Mouse (Mus musculus) megakaryocyte, embryonic 14.5 days (primary cell): ENCODE data around the gene BC048562. TPM values are rescaled to one million over a fixed set of nuclear protein-coding genes. Genes with fewer than 3 reads are reported as not detected.

Source experiments
- H3K27me3 ChIP-seq: replicated peaks from 2 replicates; pipeline ENCODE3; 2012; ENCODE audit warnings: inconsistent platforms
- H3K36me3 ChIP-seq: replicated peaks from 2 replicates; pipeline ENCODE3; 2012; ENCODE audit warnings: low read length, inconsistent platforms, mixed read lengths
- H3K4me1 ChIP-seq: 2 replicates; pipeline ENCODE4 v1.6.1; 2012; ENCODE audit warnings: inconsistent platforms
- H3K4me3 ChIP-seq: replicated peaks from 2 replicates; pipeline ENCODE3; 2012; ENCODE audit warnings: moderate library complexity, mild to moderate bottlenecking, inconsistent platforms
- H3K9me3 ChIP-seq: 2 replicates; pipeline ENCODE4 v1.6.1; 2012; ENCODE audit warnings: inconsistent platforms
- FLI1 ChIP-seq: IDR thresholded peaks from 2 replicates; pipeline ENCODE4 v1.6.1; 2012; ENCODE audit warnings: low read length, inconsistent platforms, mixed read lengths
- GATA1 ChIP-seq: IDR thresholded peaks from 3 replicates; pipeline ENCODE4 v1.6.1; 2012; ENCODE audit warnings: mixed read lengths, low read length, inconsistent platforms, borderline replicate concordance
- polyA plus RNA-seq: library from polyadenylated mRNA; stranded (reverse); fragments of >175 nt; gene quantifications from 2 replicates; pipeline ENCODE4 v1.2.3, GENCODE M21; 2012; ENCODE audit warnings: low replicate concordance; ENCODE audit not compliant: insufficient read depth

The BC048562 gene
- polyA plus RNA-seq, 1 experiment = not detected

GRCm38 (mm10) chr9:108488403-108488802, 52.1 kb downstream of the BC048562 start:
- H3K4me1 ChIP-seq = peaks cover 42% of the 10 kb centered on the region
- H3K36me3 ChIP-seq = peaks cover 16% of the 10 kb centered on the region
- no peaks in the 10 kb centered on the region for H3K9me3 ChIP-seq
- H3K4me3 ChIP-seq = no peak overlapping the region
- peaks cover 33% of the 10 kb centered on the region for H3K27me3 ChIP-seq
- TF ChIP-seq GATA1 (no peak), FLI1 (no peak)

- H3K36me3 ChIP-seq = peaks cover 24% of the 10 kb centered on the region
- peaks cover 37% of the 10 kb centered on the region for H3K4me1 ChIP-seq
Measured at GRCm38 (mm10) chr9:108489215-108489614, 52.9 kb downstream of the BC048562 start.

GRCm38 (mm10) chr9:108489702-108490558, 53.6 kb downstream of the BC048562 start:
- TF ChIP-seq FLI1 = no peak
- TF ChIP-seq GATA1 = no peak
- Histone ChIP-seq H3K36me3 (peaks cover 31% of the 10 kb centered on the region), H3K4me1 (peaks cover 35% of the 10 kb centered on the region), H3K27me3 (peaks cover 23% of the 10 kb centered on the region), H3K4me3 (peak overlapping the region; percentile 97), H3K9me3 (no peaks in the 10 kb centered on the region)

More at GRCm38 (mm10) chr9:108489215-108489614, 52.9 kb downstream of the BC048562 start:
- no peak for TF ChIP-seq GATA1
- no peak for TF ChIP-seq FLI1
- Histone ChIP-seq H3K4me3 (peak overlapping the region; percentile 20), H3K9me3 (no peaks in the 10 kb centered on the region), H3K27me3 (peaks cover 26% of the 10 kb centered on the region)

GRCm38 (mm10) chr9:108490559-108491285, 54.4 kb downstream of the BC048562 start, which contains the start of gene Usp19:
Usp19 (plus strand) TSS chr9:108490602.
- H3K4me3 ChIP-seq = peak within 1 kb of the TSS; percentile 97
- peaks cover 38% of the 10 kb centered on the region for H3K36me3 ChIP-seq
- peaks cover 35% of the 10 kb centered on the region for H3K4me1 ChIP-seq
- TF ChIP-seq FLI1 (peak; percentile 86; the same call in 1 of the 2 replicates), GATA1 (no peak)
- peaks cover 15% of the 10 kb centered on the region for H3K27me3 ChIP-seq
- H3K9me3 ChIP-seq = no peaks in the 10 kb centered on the region

- Histone ChIP-seq H3K36me3 (peaks cover 43% of the 10 kb centered on the region), H3K27me3 (peaks cover 10% of the 10 kb centered on the region), H3K4me1 (peaks cover 35% of the 10 kb centered on the region), H3K4me3 (peak overlapping the region; percentile 97), H3K9me3 (no peaks in the 10 kb centered on the region)
- TF ChIP-seq GATA1 (no peak), FLI1 (no peak)
Measured at GRCm38 (mm10) chr9:108491286-108491580, 55.0 kb downstream of the BC048562 start.

DNA sequence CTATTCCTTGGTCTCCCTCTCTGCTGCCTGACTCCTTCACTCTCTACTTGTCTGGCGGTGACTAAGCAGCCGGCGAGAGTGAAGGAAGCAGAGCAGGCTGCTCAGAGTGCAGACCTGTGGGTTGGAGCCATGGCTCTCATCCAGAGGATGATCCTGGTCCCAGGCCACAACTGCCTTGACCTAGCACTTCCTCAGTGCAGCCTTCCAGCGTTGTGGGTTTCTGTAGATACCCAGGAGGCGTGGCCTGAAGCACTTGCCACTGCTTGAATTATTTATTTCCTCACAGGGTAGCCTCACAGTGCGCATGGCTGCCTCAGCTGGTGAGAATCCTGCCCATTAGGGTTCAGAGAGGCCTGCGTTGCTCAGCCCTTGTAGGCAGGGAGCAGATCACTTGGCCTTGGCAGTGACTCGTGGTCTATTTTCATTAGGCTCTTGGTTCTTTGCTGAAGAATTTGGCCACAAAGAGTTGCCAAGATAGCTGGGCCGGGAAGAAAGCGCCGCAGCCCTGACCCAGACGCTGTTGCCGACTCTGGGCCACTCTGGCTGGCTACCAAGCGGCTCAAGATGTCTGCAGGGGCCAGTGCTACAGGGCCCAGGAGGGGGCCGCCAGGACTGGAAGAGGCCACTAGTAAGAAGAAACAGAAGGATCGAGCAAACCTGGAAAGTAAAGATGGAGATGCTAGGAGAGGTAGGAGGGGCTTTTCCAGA, 55.9 kb downstream of the BC048562 start:
- TF ChIP-seq GATA1 (no peak), FLI1 (no peak)

DNA sequence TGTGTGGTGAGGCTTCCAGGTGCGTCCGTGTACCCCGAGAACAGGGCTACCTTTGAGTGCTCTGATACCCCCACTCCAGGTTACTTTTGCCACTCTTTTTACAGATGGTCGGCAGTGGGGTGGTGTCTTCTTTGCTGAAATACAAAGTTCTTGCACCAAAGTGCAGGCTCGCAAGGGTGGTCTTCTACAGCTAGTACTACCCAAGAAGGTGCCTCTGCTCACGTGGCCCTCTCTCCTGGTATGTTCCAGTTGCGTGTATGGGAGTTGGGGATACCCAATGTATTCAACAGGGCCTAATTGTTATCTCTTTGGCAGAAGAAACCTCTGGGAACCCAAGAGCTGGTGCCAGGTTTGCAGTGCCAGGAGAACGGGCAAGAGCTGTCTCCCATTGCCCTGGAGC, 57.0 kb downstream of the BC048562 start:
- no peak for TF ChIP-seq GATA1
- TF ChIP-seq FLI1 = no peak
- Histone ChIP-seq H3K27me3 (no peaks in the 10 kb centered on the region), H3K36me3 (peaks cover 63% of the 10 kb centered on the region), H3K9me3 (no peaks in the 10 kb centered on the region), H3K4me3 (peak overlapping the region; percentile 26), H3K4me1 (peaks cover 35% of the 10 kb centered on the region)

More for the DNA sequence above, 55.9 kb downstream of the BC048562 start:
- peak overlapping the region; percentile 97 for H3K4me3 ChIP-seq
- H3K36me3 ChIP-seq = peaks cover 53% of the 10 kb centered on the region
- peaks cover under 1% of the 10 kb centered on the region for H3K27me3 ChIP-seq
- peaks cover 35% of the 10 kb centered on the region for H3K4me1 ChIP-seq
- no peaks in the 10 kb centered on the region for H3K9me3 ChIP-seq

DNA sequence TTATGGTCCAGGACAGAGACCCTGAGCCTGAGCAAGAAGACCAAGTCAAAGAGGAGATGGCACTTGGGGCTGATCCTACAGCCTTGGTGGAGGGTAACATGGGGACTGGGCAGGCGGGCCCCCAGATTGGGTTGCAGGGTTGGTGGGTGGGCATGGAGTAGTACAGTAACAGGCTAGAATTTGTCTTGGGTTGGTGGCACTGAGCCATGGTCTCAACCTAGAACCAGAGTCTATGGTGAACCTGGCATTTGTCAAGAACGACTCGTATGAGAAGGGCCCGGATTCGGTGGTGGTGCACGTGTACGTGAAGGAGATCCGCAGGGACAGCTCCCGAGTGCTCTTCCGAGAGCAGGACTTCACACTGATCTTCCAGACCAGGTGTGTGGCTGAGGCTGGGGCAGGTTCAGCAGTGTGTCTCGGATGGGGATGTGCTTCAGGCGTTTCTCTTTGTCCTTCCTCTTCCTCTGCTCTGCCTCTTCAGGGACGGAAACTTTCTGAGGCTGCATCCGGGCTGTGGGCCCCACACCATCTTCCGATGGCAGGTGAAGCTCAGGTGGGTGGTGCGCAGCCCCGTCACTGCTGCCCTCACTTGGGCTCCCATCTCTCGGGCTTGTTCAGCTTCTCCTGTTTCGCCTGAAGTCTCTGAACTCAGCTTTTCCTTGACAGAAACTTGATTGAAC, 58.0 kb downstream of the BC048562 start:
- Histone ChIP-seq H3K9me3 (no peaks in the 10 kb centered on the region), H3K4me3 (no peak overlapping the region), H3K4me1 (peaks cover 33% of the 10 kb centered on the region), H3K27me3 (no peaks in the 10 kb centered on the region), H3K36me3 (peaks cover 74% of the 10 kb centered on the region)
- no peak for TF ChIP-seq GATA1
- no peak for TF ChIP-seq FLI1

DNA sequence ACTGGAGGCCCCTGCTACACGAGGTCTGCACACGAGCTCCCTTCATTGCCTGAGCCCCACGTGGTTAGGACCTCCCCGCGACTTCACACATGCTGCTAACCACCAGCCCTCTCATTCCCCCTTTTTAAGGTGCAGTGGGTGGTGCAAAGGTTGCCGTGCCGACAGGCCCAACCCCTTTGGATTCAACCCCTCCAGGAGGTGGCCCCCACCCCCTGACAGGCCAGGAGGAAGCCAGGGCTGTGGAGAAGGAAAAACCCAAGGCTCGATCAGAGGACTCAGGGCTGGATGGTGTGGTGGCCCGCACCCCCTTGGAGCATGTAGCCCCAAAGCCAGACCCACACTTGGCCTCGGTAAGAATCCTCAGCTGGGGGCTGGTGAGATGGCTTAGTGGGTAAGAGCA, 58.6 kb downstream of the BC048562 start:
- H3K36me3 ChIP-seq = peaks cover 80% of the 10 kb centered on the region
- H3K4me3 ChIP-seq = no peak overlapping the region
- H3K4me1 ChIP-seq = peaks cover 31% of the 10 kb centered on the region
- H3K27me3 ChIP-seq = no peaks in the 10 kb centered on the region
- TF ChIP-seq GATA1 (no peak), FLI1 (no peak)
- no peaks in the 10 kb centered on the region for H3K9me3 ChIP-seq

Other genes starting within 250 kb of the BC048562 start
- gene Bsn, start 246.1 kb upstream of the BC048562 start, polyA plus RNA-seq = 0.26 and 0.83 TPM in 2 replicates
- gene Dag1, start 172.5 kb upstream of the BC048562 start, polyA plus RNA-seq = 10.0 and 15.2 TPM in 2 replicates
- not detected in 2 replicates for gene Nicn1, start 146.1 kb upstream of the BC048562 start, polyA plus RNA-seq
- gene Amt, start 139.6 kb upstream of the BC048562 start, polyA plus RNA-seq = 1.9 TPM in 1 of 2 replicates, not detected in the other
- 83.3 and 92.2 TPM in 2 replicates for gene Rhoa, start 130.4 kb upstream of the BC048562 start, polyA plus RNA-seq
- gene Tcta, start 130.3 kb upstream of the BC048562 start, polyA plus RNA-seq = 5.1 and 6.8 TPM in 2 replicates
- gene Gpx1, start 97.6 kb upstream of the BC048562 start, polyA plus RNA-seq = 49.9 and 236 TPM in 2 replicates
- 63.2 and 114 TPM in 2 replicates for gene Usp4, start 88.6 kb upstream of the BC048562 start, polyA plus RNA-seq
- 0.30 TPM in 1 of 2 replicates, not detected in the other for gene 1700102P08Rik, start 43.7 kb upstream of the BC048562 start, polyA plus RNA-seq
- not detected in 2 replicates for gene Ccdc36, start 8.0 kb upstream of the BC048562 start, polyA plus RNA-seq
- 16.0 and 16.9 TPM in 2 replicates for gene Ccdc71, start 24.0 kb downstream of the BC048562 start, polyA plus RNA-seq
- gene Klhdc8b, start 25.1 kb downstream of the BC048562 start, polyA plus RNA-seq = 3.8 and 6.5 TPM in 2 replicates
- 0.04 TPM in 1 of 2 replicates, not detected in the other for gene Lamb2, start 43.3 kb downstream of the BC048562 start, polyA plus RNA-seq
- gene Usp19, start 54.1 kb downstream of the BC048562 start, polyA plus RNA-seq = 61.5 and 104 TPM in 2 replicates
- gene Qars, start 71.2 kb downstream of the BC048562 start, polyA plus RNA-seq = 6.5 and 33.3 TPM in 2 replicates
- 22.0 and 38.5 TPM in 2 replicates for gene Qrich1, start 80.3 kb downstream of the BC048562 start, polyA plus RNA-seq
- gene Impdh2, start 123.8 kb downstream of the BC048562 start, polyA plus RNA-seq = 39.0 and 48.2 TPM in 2 replicates
- 28.6 and 37.1 TPM in 2 replicates for gene Ndufaf3, start 131.0 kb downstream of the BC048562 start, polyA plus RNA-seq
- gene Dalrd3, start 133.4 kb downstream of the BC048562 start, polyA plus RNA-seq = 65.8 and 158 TPM in 2 replicates
- gene Wdr6, start 142.3 kb downstream of the BC048562 start, polyA plus RNA-seq = 4.8 and 5.5 TPM in 2 replicates
- gene P4htm, start 161.2 kb downstream of the BC048562 start, polyA plus RNA-seq = 1.8 and 2.8 TPM in 2 replicates
- 33.3 and 103 TPM in 2 replicates for gene Arih2, start 212.9 kb downstream of the BC048562 start, polyA plus RNA-seq
- gene Slc25a20, start 225.6 kb downstream of the BC048562 start, polyA plus RNA-seq = 3.2 and 4.4 TPM in 2 replicates